Mouse (Mus musculus) heart, adult 10 weeks (tissue): ENCODE data around the gene Hyls1. TPM values are rescaled to one million over a fixed set of nuclear protein-coding genes. Genes with fewer than 3 reads are reported as not detected.

Experiments used
- polyA plus RNA-seq: library from polyadenylated mRNA; stranded (reverse); fragments of 350-450 nt; fragmentation: Illumina TruSeq; extraction: RNeasy Lipid Tissue Mini Kit (QIAGEN cat#74804); gene quantifications from one replicate; pipeline ENCODE4 v1.2.3, GENCODE M21; 2014; ENCODE audit warnings: low read depth, low replicate concordance

Gene Hyls1
- polyA plus RNA-seq, result 2.3 TPM

GRCm38 (mm10) chr9:35569571-35570534 lies at the start of gene Hyls1, which contains the start of gene Pate2:
TSS of gene Hyls1 (minus strand) at chr9:35570398.
TSS of gene Pate2 (plus strand) at chr9:35570284.

GRCm38 (mm10) chr9:35611841-35612240 lies 41.6 kb upstream of the Hyls1 start, which contains the start of gene Pate4:
TSS of gene Pate4 (minus strand) at chr9:35611941.

GRCm38 (mm10) chr9:35558257-35559008 lies 11.8 kb downstream of the Hyls1 start, which contains the start of the genes Ddx25 and Pus3:
TSS of gene Ddx25 (minus strand) at chr9:35558528.
TSS of gene Pus3 (plus strand) at chr9:35558595.

GRCm38 (mm10) chr9:35518169-35518568 lies 52.0 kb downstream of the Hyls1 start, which contains the start of gene Gm1113:
TSS of gene Gm1113 (minus strand) at chr9:35518269.

Other genes with a start within 250 kb of the Hyls1 start
- gene Cdon, start 149.3 kb downstream of the Hyls1 start, polyA plus RNA-seq, result 7.3 TPM
- not detected for gene Gm1113, start 52.1 kb downstream of the Hyls1 start, polyA plus RNA-seq
- not detected for gene Ddx25, start 11.9 kb downstream of the Hyls1 start, polyA plus RNA-seq
- gene Pus3, start 11.8 kb downstream of the Hyls1 start, polyA plus RNA-seq, result 9.0 TPM
- not detected for gene Pate2, start 114 bp downstream of the Hyls1 start, polyA plus RNA-seq
- not detected for gene Pate4, start 41.5 kb upstream of the Hyls1 start, polyA plus RNA-seq
- gene Pate3, start 77.8 kb upstream of the Hyls1 start, polyA plus RNA-seq, result not detected
- not detected for gene Pate1, start 117.0 kb upstream of the Hyls1 start, polyA plus RNA-seq
- gene Gm17677, start 170.7 kb upstream of the Hyls1 start, polyA plus RNA-seq, result not detected
- not detected for gene Gm17727, start 207.7 kb upstream of the Hyls1 start, polyA plus RNA-seq
- not detected for gene Gm27235, start 219.7 kb upstream of the Hyls1 start, polyA plus RNA-seq
- not detected for gene D730048I06Rik, start 219.7 kb upstream of the Hyls1 start, polyA plus RNA-seq